Mouse (Mus musculus) liver, embryonic 11.5 days (tissue): ENCODE measurements around the gene Trim8. TPM values are rescaled to one million over a fixed set of nuclear protein-coding genes. Genes with fewer than 3 reads are reported as not detected.
A peak's percentile ranks its signal among the peaks of the same experiment; 100 is the strongest.

Source experiments
- ATAC-seq: fragments of 200-750 bp; cut with Nextera tagmentation; replicated peaks from 2 replicates; pipeline ENCODE4 v1.8.0; 2017; ENCODE audit warnings: moderate number of reproducible peaks, mild to moderate bottlenecking, moderate TSS enrichment, moderate library complexity; ENCODE audit not compliant: low FRiP score
- DNase-seq: peaks from one replicate; pipeline ENCODE4 v3.0.0-alpha.2; 2017; ENCODE audit warnings: low spot score
- H3K27ac ChIP-seq: fragments of 300-500 bp; sonication (generic); 2 replicates; pipeline ENCODE4 v1.5.1; 2014; ENCODE audit warnings: mild to moderate bottlenecking, low read depth, low read length, control low read depth
- H3K27me3 ChIP-seq: fragments of 300-500 bp; sonication (generic); replicated peaks from 2 replicates; pipeline ENCODE4 v1.6.1; 2014; ENCODE audit warnings: low read length, mixed read lengths; ENCODE audit not compliant: control insufficient read depth, insufficient read depth
- H3K36me3 ChIP-seq: fragments of 300-500 bp; sonication (generic); 2 replicates; pipeline ENCODE4 v1.6.1; 2014; ENCODE audit warnings: mild to moderate bottlenecking, low read length, moderate library complexity, mixed read lengths; ENCODE audit not compliant: control insufficient read depth, insufficient read depth
- H3K4me1 ChIP-seq: fragments of 300-500 bp; sonication (generic); replicated peaks from 2 replicates; pipeline ENCODE4 v1.6.1; 2014; ENCODE audit warnings: low read length, mixed read lengths; ENCODE audit not compliant: control insufficient read depth, insufficient read depth
- H3K4me2 ChIP-seq: fragments of 300-500 bp; sonication (generic); 2 replicates; pipeline ENCODE4 v1.6.1; 2014; ENCODE audit warnings: mild to moderate bottlenecking, control low read depth, moderate library complexity
- H3K4me3 ChIP-seq: fragments of 300-500 bp; sonication (generic); 2 replicates; pipeline ENCODE4 v1.5.1; 2014; ENCODE audit warnings: low read depth, low read length, control low read depth
- H3K9ac ChIP-seq: fragments of 300-500 bp; sonication (generic); 2 replicates; pipeline ENCODE4 v1.6.1; 2014; ENCODE audit warnings: low read depth, low read length, control low read depth
- H3K9me3 ChIP-seq: fragments of 300-500 bp; sonication (generic); 2 replicates; pipeline ENCODE4 v1.6.1; 2016; ENCODE audit warnings: low read length, inconsistent platforms, mixed read lengths; ENCODE audit not compliant: control insufficient read depth
- WGBS: fragments of 180-500 bp; shearing (Covaris S2); extraction: QIAGEN DNeasy Blood & Tissue Kit; methylation state at CpG from one replicate; pipeline ENCODE4 v1.1.7; 2014; 5-methylcytosine and 5-hydroxymethylcytosine counted together
- polyA plus RNA-seq: library from polyadenylated mRNA; unstranded; fragments of >200 nt; fragmentation: Nextera tagmentation; extraction: Ambion mirVana; gene quantifications from 2 replicates; pipeline ENCODE4 v1.2.1, GENCODE M21; 2014

The Trim8 gene
- polyA plus RNA-seq, 1 experiment from 2014 or later: 24.1 TPM

- H3K9ac ChIP-seq: no peak overlapping the region
- H3K4me3 ChIP-seq: no peak overlapping the region
- no peak overlapping the region for H3K4me2 ChIP-seq
- DNase-seq: no peak
- no peak for ATAC-seq
- WGBS: 80% methylated on average over 10 of the region's 10 CpGs
- H3K27me3 ChIP-seq: no peaks in the 10 kb centered on the region
- no peaks in the 10 kb centered on the region for H3K9me3 ChIP-seq
- H3K36me3 ChIP-seq: peaks cover 61% of the 10 kb centered on the region
- peak overlapping the region; percentile 54; the same call in 1 of the 2 replicates for H3K27ac ChIP-seq
- H3K4me1 ChIP-seq: peaks cover 48% of the 10 kb centered on the region
Observed at GRCm38 (mm10) chr19:46511263-46511662, 9.8 kb downstream of the Trim8 start.

GRCm38 (mm10) chr19:46514387-46514786 lies 12.9 kb downstream of the Trim8 start:
- Histone ChIP-seq H3K4me1 (peaks cover 42% of the 10 kb centered on the region), H3K4me3 (no peak overlapping the region), H3K27ac (no peak overlapping the region), H3K9ac (no peak overlapping the region), H3K4me2 (no peak overlapping the region), H3K9me3 (no peaks in the 10 kb centered on the region), H3K27me3 (no peaks in the 10 kb centered on the region), H3K36me3 (peaks cover 44% of the 10 kb centered on the region)
- ATAC-seq (no peak), DNase-seq (no peak)
- 81% methylated on average over 12 of the region's 12 CpGs for WGBS

- Histone ChIP-seq H3K4me1 (peaks cover 35% of the 10 kb centered on the region), H3K4me2 (no peak overlapping the region), H3K36me3 (peaks cover 38% of the 10 kb centered on the region), H3K27ac (no peak overlapping the region), H3K9me3 (no peaks in the 10 kb centered on the region), H3K27me3 (no peaks in the 10 kb centered on the region), H3K4me3 (no peak overlapping the region), H3K9ac (no peak overlapping the region)
- ATAC-seq (no peak), DNase-seq (no peak)
- WGBS: 88% methylated on average over 24 of the region's 24 CpGs
Observed at GRCm38 (mm10) chr19:46515287-46515821, 13.9 kb downstream of the Trim8 start.

GRCm38 (mm10) chr19:46516667-46517528 lies 15.4 kb downstream of the Trim8 start:
- ATAC-seq (no peak), DNase-seq (no peak)
- Histone ChIP-seq H3K9me3 (no peaks in the 10 kb centered on the region), H3K36me3 (peaks cover 33% of the 10 kb centered on the region), H3K4me3 (no peak overlapping the region), H3K4me2 (no peak overlapping the region), H3K27ac (no peak overlapping the region), H3K4me1 (peaks cover 26% of the 10 kb centered on the region), H3K27me3 (no peaks in the 10 kb centered on the region), H3K9ac (no peak overlapping the region)
- WGBS: 60% methylated on average over 3 of the region's 3 CpGs

- Histone ChIP-seq H3K4me3 (peak overlapping the region; percentile 13; the same call in 1 of the 2 replicates), H3K4me1 (peaks cover 29% of the 10 kb centered on the region), H3K4me2 (peak overlapping the region; percentile 60), H3K9ac (peak overlapping the region; percentile 7; the same call in 1 of the 2 replicates), H3K27me3 (no peaks in the 10 kb centered on the region), H3K9me3 (no peaks in the 10 kb centered on the region), H3K27ac (peak overlapping the region; percentile 43; the same call in 1 of the 2 replicates), H3K36me3 (peaks cover 30% of the 10 kb centered on the region)
- no peak for ATAC-seq
- 39% methylated on average over 11 of the region's 14 CpGs for WGBS
- no peak for DNase-seq
Observed at GRCm38 (mm10) chr19:46517529-46518351, 16.2 kb downstream of the Trim8 start.

GRCm38 (mm10) chr19:46518352-46518787 lies 16.9 kb downstream of the Trim8 start:
- Histone ChIP-seq H3K27ac (peak overlapping the region; percentile 43; the same call in 1 of the 2 replicates), H3K4me2 (peak overlapping the region; percentile 60), H3K4me1 (peaks cover 36% of the 10 kb centered on the region), H3K4me3 (peak overlapping the region; percentile 13; the same call in 1 of the 2 replicates), H3K9me3 (no peaks in the 10 kb centered on the region), H3K9ac (peak overlapping the region; percentile 40), H3K27me3 (no peaks in the 10 kb centered on the region), H3K36me3 (peaks cover 24% of the 10 kb centered on the region)
- ATAC-seq (peak; percentile 44), DNase-seq (no peak)
- 1% methylated on average over 13 of the region's 13 CpGs for WGBS

GRCm38 (mm10) chr19:46518828-46519621 lies 17.5 kb downstream of the Trim8 start:
- Histone ChIP-seq H3K4me1 (peaks cover 42% of the 10 kb centered on the region), H3K9ac (no peak overlapping the region), H3K27me3 (no peaks in the 10 kb centered on the region; the same call in 1 of the 2 replicates), H3K36me3 (peaks cover 20% of the 10 kb centered on the region), H3K9me3 (no peaks in the 10 kb centered on the region), H3K27ac (0 out of 2 replicates have a peak overlapping the region, but pooled peaks have one; percentile 43), H3K4me3 (no peak overlapping the region), H3K4me2 (peak overlapping the region; percentile 60)
- no peak for ATAC-seq
- DNase-seq: no peak
- 9% methylated on average over 5 of the region's 5 CpGs for WGBS

GRCm38 (mm10) chr19:46521698-46522097 lies 20.2 kb downstream of the Trim8 start:
- H3K36me3 ChIP-seq: no peaks in the 10 kb centered on the region; the same call in 1 of the 2 replicates
- H3K4me2 ChIP-seq: no peak overlapping the region
- ATAC-seq (no peak), DNase-seq (no peak)
- no peaks in the 10 kb centered on the region for H3K9me3 ChIP-seq
- no peak overlapping the region; the same call in 1 of the 2 replicates for H3K27ac ChIP-seq
- H3K4me1 ChIP-seq: peaks cover 51% of the 10 kb centered on the region
- H3K4me3 ChIP-seq: no peak overlapping the region
- no peaks in the 10 kb centered on the region; the same call in 1 of the 2 replicates for H3K27me3 ChIP-seq
- H3K9ac ChIP-seq: no peak overlapping the region
